Mouse (Mus musculus) heart, embryonic 13.5 days (tissue): Measurements from ENCODE around the gene Ptprs. TPM values are rescaled to one million over a fixed set of nuclear protein-coding genes. Genes with fewer than 3 reads are reported as not detected.

Experiments used
- ATAC-seq: fragments of 200-750 bp; cut with Nextera tagmentation; 2 replicates; pipeline ENCODE4 v1.8.0; 2017; ENCODE audit warnings: moderate TSS enrichment; ENCODE audit not compliant: insufficient number of reproducible peaks, low FRiP score, low TSS enrichment; ENCODE audit errors: extremely low read depth
- H3K27ac ChIP-seq: fragments of 300-500 bp; sonication (generic); replicated peaks from 2 replicates; pipeline ENCODE4 v1.5.1; 2015; ENCODE audit warnings: moderate library complexity, mild to moderate bottlenecking, inconsistent platforms
- H3K27me3 ChIP-seq: fragments of 300-500 bp; sonication (generic); replicated peaks from 2 replicates; pipeline ENCODE4 v1.6.1; 2015; ENCODE audit warnings: mild to moderate bottlenecking, inconsistent platforms
- H3K36me3 ChIP-seq: fragments of 300-500 bp; sonication (generic); 2 replicates; pipeline ENCODE4 v1.6.1; 2015; ENCODE audit warnings: mild to moderate bottlenecking, inconsistent platforms
- H3K4me1 ChIP-seq: fragments of 300-500 bp; sonication (generic); 2 replicates; pipeline ENCODE4 v1.6.1; 2015; ENCODE audit warnings: inconsistent platforms
- H3K4me2 ChIP-seq: fragments of 300-500 bp; sonication (generic); 2 replicates; pipeline ENCODE4 v1.6.1; 2015; ENCODE audit warnings: inconsistent platforms, mild to moderate bottlenecking, moderate library complexity
- H3K4me3 ChIP-seq: fragments of 300-500 bp; sonication (generic); 2 replicates; pipeline ENCODE4 v1.5.1; 2015; ENCODE audit warnings: moderate library complexity, mild to moderate bottlenecking, inconsistent platforms
- H3K9ac ChIP-seq: fragments of 300-500 bp; sonication (generic); 2 replicates; pipeline ENCODE4 v1.6.1; 2015; ENCODE audit warnings: inconsistent platforms, mild to moderate bottlenecking, moderate library complexity
- H3K9me3 ChIP-seq: fragments of 300-500 bp; sonication (generic); 2 replicates; pipeline ENCODE4 v1.6.1; 2016; ENCODE audit warnings: inconsistent platforms
- WGBS: fragments of 180-500 bp; shearing (Covaris S2); methylation state at CpG from one replicate; pipeline ENCODE4 v1.1.7; 2015; ENCODE audit warnings: mixed read lengths; 5-methylcytosine and 5-hydroxymethylcytosine counted together
- microRNA-seq: library from miRNA; unstranded; fragments of <30 nt; microRNA quantifications from one replicate; pipeline ENCODE4, GENCODE M21; 2016
- polyA plus RNA-seq: library from polyadenylated mRNA; unstranded; fragments of >200 nt; fragmentation: Nextera tagmentation; extraction: Ambion mirVana; gene quantifications from 2 replicates; pipeline ENCODE4 v1.2.1, GENCODE M21; 2015

Gene Ptprs
- polyA plus RNA-seq, 1 experiment from 2014 or later: 50.1 TPM

DNA sequence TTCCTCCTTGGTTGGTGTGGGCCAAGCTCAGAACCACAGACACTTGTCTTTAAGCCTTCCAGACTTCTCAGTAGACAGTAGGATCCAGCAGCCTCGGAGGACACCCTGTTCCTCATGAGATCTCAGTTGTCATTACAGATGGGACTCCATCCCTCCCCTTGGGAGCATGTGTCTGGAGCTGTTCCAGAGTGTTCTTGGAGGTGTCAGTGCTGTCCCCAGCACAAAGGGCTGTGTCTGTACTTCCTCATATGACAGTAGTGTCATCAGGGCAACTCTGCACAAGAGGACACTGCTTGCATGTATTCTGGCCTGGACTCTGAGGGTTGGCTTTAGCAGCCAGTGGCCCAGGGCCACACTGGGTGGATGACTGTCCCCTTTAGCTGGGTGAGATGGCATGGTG, 101.4 kb downstream of the Ptprs start:
- Histone ChIP-seq H3K27ac (no peak overlapping the region), H3K4me1 (peaks cover 11% of the 10 kb centered on the region), H3K9ac (no peak overlapping the region), H3K36me3 (peaks cover 99% of the 10 kb centered on the region), H3K4me2 (no peak overlapping the region), H3K9me3 (no peaks in the 10 kb centered on the region), H3K4me3 (no peak overlapping the region), H3K27me3 (no peaks in the 10 kb centered on the region)
- no peak for ATAC-seq
- WGBS: 75% methylated on average over 1 of the region's 1 CpGs

DNA sequence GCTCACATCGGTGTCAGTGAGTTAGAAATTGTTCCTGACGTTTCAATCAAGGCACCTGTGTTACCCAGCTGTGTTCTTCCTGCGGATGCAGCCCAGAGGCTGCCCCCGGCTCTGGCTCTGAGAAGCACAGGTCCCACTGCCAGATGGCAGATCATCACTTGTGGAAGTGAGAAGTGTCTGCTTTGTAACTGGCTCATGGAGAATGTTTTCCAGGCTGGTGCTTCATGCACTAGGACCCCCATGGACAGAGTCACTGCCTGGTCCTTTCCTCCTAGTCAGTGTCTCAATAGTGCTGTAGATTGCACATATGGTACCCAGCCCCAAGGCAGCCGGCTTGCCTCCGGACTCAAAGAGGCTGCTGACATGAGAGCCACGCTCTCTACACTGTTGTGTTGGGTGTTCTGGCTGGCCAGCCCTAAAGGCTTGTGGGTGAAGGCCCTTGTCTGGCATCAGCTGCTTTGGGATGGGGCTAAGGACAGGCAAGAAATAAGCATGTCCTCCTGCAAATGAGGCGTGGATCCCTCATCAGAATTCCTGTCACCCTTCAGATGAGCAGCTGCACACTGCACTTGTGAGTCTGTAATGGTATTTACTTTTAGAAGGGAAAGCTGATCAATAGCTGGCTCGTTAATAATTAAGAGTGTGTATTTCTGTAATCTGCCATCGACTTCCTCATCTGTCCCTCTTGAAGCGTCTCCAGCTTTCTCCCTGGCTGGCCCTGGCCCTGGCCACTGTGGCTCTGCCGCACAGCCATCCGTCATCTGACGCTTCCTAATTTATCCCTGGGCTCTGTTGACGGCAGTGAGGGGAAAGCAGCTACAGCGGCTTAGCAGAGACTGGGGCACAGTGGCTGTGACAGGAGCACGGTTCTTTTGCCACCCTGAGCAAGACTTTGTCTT, 102.9 kb downstream of the Ptprs start:
- Histone ChIP-seq H3K4me3 (no peak overlapping the region), H3K9me3 (no peaks in the 10 kb centered on the region), H3K36me3 (peaks cover 99% of the 10 kb centered on the region), H3K27me3 (no peaks in the 10 kb centered on the region), H3K9ac (peak overlapping the region; percentile 40), H3K4me2 (no peak overlapping the region), H3K4me1 (peaks cover 11% of the 10 kb centered on the region), H3K27ac (peak overlapping the region; percentile 42; the same call in 1 of the 2 replicates)
- no peak for ATAC-seq
- 63% methylated on average over 17 of the region's 17 CpGs for WGBS

DNA sequence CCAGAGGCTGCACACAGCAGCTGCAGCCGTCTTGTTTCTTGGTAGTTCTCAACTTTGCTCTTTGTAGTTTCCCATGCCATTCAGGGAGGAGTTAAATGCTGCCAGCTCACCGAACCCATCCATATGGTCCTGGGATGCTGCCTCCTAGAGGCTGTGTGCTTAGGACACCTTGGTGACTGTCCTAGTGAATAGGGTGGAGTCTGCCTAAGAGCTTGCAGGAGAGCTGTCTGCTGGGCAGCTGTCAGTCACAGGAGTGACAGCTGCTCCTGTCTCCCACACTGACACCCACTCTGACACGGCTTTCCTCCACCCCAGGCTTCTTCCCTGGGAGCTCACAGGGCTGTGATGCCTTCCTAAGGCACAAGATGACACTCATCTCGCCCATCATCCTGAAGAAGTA, 104.2 kb downstream of the Ptprs start:
- WGBS: 56% methylated on average over 4 of the region's 4 CpGs
- H3K36me3 ChIP-seq: peaks cover 96% of the 10 kb centered on the region
- ATAC-seq: no peak
- no peaks in the 10 kb centered on the region for H3K9me3 ChIP-seq
- peaks cover 11% of the 10 kb centered on the region for H3K4me1 ChIP-seq
- H3K27me3 ChIP-seq: no peaks in the 10 kb centered on the region
- no peak overlapping the region for H3K4me2 ChIP-seq
- H3K4me3 ChIP-seq: no peak overlapping the region
- H3K9ac ChIP-seq: no peak overlapping the region
- H3K27ac ChIP-seq: no peak overlapping the region

DNA sequence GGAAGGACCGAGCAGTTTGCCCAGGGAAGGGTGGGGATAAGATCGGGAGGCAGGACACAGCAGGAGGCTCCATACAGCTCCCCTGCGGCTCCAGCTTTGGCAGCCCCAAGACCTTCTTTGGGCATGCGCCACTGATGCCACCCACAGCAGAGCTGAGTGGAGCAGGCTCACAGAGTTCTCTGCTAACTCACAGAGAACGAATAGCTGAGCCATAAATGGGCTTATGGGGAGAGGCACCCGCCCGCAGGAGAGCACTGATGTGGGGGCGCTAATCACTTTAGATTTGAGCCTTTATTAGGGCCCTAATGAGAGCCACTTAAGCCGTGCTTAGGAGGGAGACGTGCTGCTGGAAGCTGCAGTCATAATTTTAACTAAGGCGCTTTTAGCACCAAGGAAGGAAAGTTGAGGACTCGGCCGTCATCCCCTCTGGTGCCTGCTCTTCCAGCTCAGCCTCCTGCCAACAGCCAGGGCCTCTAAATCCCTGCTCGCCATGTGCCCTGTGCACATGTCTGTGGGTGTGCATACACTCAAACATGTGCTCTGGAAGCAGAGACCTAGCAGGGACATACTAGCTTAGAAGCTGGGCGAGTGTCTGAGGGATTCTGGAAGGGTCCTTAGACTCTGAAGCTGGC, 105.1 kb downstream of the Ptprs start:
- Histone ChIP-seq H3K9ac (no peak overlapping the region), H3K4me3 (no peak overlapping the region), H3K27me3 (no peaks in the 10 kb centered on the region), H3K36me3 (peaks cover 86% of the 10 kb centered on the region), H3K27ac (no peak overlapping the region), H3K9me3 (no peaks in the 10 kb centered on the region), H3K4me1 (peaks cover 20% of the 10 kb centered on the region), H3K4me2 (no peak overlapping the region)
- ATAC-seq: no peak
- 79% methylated on average over 15 of the region's 15 CpGs for WGBS

DNA sequence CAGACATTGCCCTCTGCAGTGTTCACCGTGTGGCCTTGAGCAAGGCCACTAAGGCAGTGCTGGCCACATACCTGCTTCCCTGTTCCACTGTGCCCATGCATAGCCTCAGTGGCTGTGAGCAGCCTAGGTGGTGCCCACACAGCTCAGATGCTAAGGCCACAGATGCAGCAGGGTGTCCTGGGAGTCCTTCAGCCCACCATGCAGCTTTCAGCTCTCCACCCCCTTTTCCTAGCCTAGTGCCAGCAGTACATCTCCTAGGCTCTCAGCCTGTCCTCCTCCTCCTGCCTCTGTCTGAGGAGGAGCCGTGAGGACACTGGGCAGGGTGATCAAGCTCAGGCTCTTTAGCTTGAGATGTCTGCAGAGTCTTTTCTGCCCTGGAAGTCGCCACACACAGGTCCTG, 106.2 kb downstream of the Ptprs start:
- Histone ChIP-seq H3K9me3 (no peaks in the 10 kb centered on the region), H3K36me3 (peaks cover 82% of the 10 kb centered on the region), H3K4me1 (peaks cover 30% of the 10 kb centered on the region), H3K27me3 (no peaks in the 10 kb centered on the region), H3K27ac (no peak overlapping the region), H3K4me3 (no peak overlapping the region), H3K9ac (no peak overlapping the region), H3K4me2 (no peak overlapping the region)
- ATAC-seq: no peak
- 78% methylated on average over 3 of the region's 3 CpGs for WGBS

DNA sequence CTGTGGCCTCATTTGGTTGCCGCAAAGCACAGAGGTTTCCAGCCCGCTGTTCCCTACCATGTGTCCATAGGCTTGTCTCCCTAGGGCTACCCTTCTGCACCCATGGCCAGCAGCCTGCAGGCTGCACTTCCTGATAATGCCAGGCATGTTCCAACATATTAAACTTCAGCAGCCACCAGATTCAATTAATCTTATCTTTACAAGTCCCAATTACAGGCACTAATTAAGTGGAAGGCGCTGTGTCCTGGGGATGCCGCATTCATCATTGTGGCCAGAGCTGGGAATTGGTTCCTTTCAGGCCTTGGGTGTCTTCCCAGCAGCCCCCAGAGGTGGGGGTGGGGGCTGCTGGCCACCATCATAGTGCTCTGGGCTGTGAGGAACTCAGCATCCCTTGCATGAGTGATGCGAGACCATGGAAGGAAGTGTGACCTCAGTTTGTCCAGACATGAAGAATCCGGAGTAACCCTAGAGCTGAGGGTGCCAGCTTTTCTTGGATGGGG, 107.9 kb downstream of the Ptprs start:
- WGBS: 87% methylated on average over 6 of the region's 6 CpGs

DNA sequence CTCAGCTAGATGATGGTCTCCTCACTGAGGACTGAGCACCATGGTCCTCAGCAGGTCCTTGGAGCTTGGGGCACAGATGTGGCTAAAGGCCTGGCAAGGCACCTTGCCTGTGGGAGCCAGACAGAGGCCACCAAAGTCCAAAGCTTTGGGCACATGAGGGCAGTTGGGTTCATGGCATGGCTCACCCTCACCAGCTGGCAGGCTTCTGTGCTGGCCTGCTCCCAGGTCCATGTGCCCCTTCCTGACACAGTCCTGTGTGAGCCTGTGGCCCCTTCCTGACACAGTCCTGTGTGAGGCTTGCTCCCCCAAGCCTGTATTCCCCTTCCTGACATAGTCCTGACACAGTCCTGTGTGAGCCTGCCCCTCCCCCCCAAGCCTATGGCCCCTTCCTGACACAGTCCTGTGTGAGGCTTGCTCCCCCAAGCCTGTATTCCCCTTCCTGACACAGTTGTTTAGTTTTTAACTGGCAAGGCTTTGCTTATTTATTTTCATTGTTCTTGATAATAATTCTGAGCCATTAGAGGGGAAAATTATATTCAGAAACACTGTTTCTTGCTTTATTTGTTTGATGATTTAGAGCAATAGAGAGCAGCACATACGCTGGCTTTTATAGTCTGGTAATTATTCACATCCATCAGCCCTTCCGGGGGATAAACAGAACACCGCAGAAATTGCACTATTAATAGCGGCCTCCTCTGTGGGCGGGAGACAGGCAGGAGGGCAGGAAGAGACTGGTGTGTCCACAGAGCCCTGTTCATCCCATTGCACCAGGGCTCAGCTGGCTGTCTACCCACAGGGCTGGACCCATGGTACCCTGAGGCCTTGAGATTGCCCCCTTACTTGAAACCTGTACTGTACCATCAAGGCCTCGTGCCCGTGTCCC, 110.3 kb downstream of the Ptprs start:
- Histone ChIP-seq H3K4me3 (no peak overlapping the region), H3K36me3 (peaks cover 68% of the 10 kb centered on the region), H3K27ac (peak overlapping the region; percentile 49; the same call in 1 of the 2 replicates), H3K4me1 (peaks cover 27% of the 10 kb centered on the region), H3K27me3 (no peaks in the 10 kb centered on the region), H3K9ac (peak overlapping the region; percentile 44; the same call in 1 of the 2 replicates), H3K9me3 (no peaks in the 10 kb centered on the region), H3K4me2 (no peak overlapping the region)
- 48% methylated on average over 7 of the region's 7 CpGs for WGBS
- no peak for ATAC-seq

More for the DNA sequence above, 107.9 kb downstream of the Ptprs start:
- Histone ChIP-seq H3K9me3 (no peaks in the 10 kb centered on the region), H3K9ac (no peak overlapping the region), H3K27ac (no peak overlapping the region), H3K4me2 (no peak overlapping the region), H3K4me3 (no peak overlapping the region), H3K27me3 (no peaks in the 10 kb centered on the region), H3K36me3 (peaks cover 79% of the 10 kb centered on the region), H3K4me1 (peaks cover 24% of the 10 kb centered on the region)
- ATAC-seq: no peak

Small RNA genes within 50 kb of the gene (microRNA-seq; reads per million reads assigned to microRNA genes)
- 1.4 reads per million for gene Mir6977

Other genes starting within 250 kb of the Ptprs start
- 17.2 and 18.5 TPM in 2 replicates for gene Fem1a, start 219.7 kb downstream of the Ptprs start, polyA plus RNA-seq
- 7.7 and 8.4 TPM in 2 replicates for gene Ticam1, start 199.7 kb downstream of the Ptprs start, polyA plus RNA-seq
- gene Plin3, start 183.6 kb downstream of the Ptprs start, polyA plus RNA-seq: 67.1 and 71.8 TPM in 2 replicates
- gene Arrdc5, start 176.2 kb downstream of the Ptprs start, polyA plus RNA-seq: not detected in 2 replicates
- 70.7 and 74.7 TPM in 2 replicates for gene Uhrf1, start 173.2 kb downstream of the Ptprs start, polyA plus RNA-seq
- gene Kdm4b, start 150.4 kb downstream of the Ptprs start, polyA plus RNA-seq: 25.5 and 25.9 TPM in 2 replicates
- gene Znrf4, start 35.9 kb upstream of the Ptprs start, polyA plus RNA-seq: not detected in 2 replicates
- 0.19 and 0.37 TPM in 2 replicates for gene Gm20219, start 77.9 kb upstream of the Ptprs start, polyA plus RNA-seq
- 50.2 and 50.4 TPM in 2 replicates for gene Safb2, start 108.1 kb upstream of the Ptprs start, polyA plus RNA-seq
- 66.9 and 68.1 TPM in 2 replicates for gene Safb, start 108.3 kb upstream of the Ptprs start, polyA plus RNA-seq
- 273 and 332 TPM in 2 replicates for gene 2410015M20Rik, start 133.3 kb upstream of the Ptprs start, polyA plus RNA-seq
- gene Rpl36, start 136.9 kb upstream of the Ptprs start, polyA plus RNA-seq: 1,294 and 1,391 TPM in 2 replicates
- gene Lonp1, start 150.4 kb upstream of the Ptprs start, polyA plus RNA-seq: 54.4 and 58.9 TPM in 2 replicates
- gene Catsperd, start 151.7 kb upstream of the Ptprs start, polyA plus RNA-seq: 0.22 and 0.40 TPM in 2 replicates
- 58.8 and 66.6 TPM in 2 replicates for gene Ranbp3, start 196.8 kb upstream of the Ptprs start, polyA plus RNA-seq
- 783 and 886 TPM in 2 replicates for gene Ndufa11, start 241.3 kb upstream of the Ptprs start, polyA plus RNA-seq
- 12.7 and 13.3 TPM in 2 replicates for gene Vmac, start 241.5 kb upstream of the Ptprs start, polyA plus RNA-seq